Mouse (Mus musculus): ENCODE measurements around the gene 1700023F06Rik.

GRCm38 (mm10) chr11:103230626-103231025 lies 22.3 kb upstream of the 1700023F06Rik start:
- TF ChIP-seq TCF12 (IDR thresholded peaks at IDR 0.05; ENCODE audit: low read depth, low read length) (no peak), POLR2A (IDR thresholded peaks at IDR 0.05; ENCODE audit: low read depth, low read length) (no peak), ZNF384 (IDR thresholded peaks at IDR 0.05; ENCODE audit: low read depth, low read length) (no peak), MXI1 (IDR thresholded peaks at IDR 0.05; ENCODE audit: low read depth, low read length) (no peak), USF1 (IDR thresholded peaks at IDR 0.05; ENCODE audit: low read depth, low read length) (no peak), MAFK (IDR thresholded peaks at IDR 0.05; ENCODE audit: insufficient replicate concordance, low read length) (no peak), MEF2A (IDR thresholded peaks at IDR 0.05; ENCODE audit: borderline replicate concordance, low read depth, low read length) (no peak), MYC (IDR thresholded peaks at IDR 0.05; ENCODE audit: low read depth, low read length) (no peak), CTCF (conservative IDR thresholded peaks at IDR 0.05 in 1 of 2, IDR thresholded peaks at IDR 0.05 in 1 of 2; ENCODE audit: low read depth in 2 of 2, low read length in 2 of 2) (no peak), UBTF (IDR thresholded peaks at IDR 0.05; ENCODE audit: low read depth, low read length) (no peak)

Measured in CH12.LX (cell line).